Mouse (Mus musculus): ENCODE results near the gene Odc1. TPM values are rescaled to one million over a fixed set of nuclear protein-coding genes. Genes with fewer than 3 reads are reported as not detected.
A peak's percentile ranks its signal among the peaks of the same experiment; 100 is the strongest.

The Odc1 gene
- total and polyA plus RNA-seq, 3 experiments: 44.6 to 303 (median 219) TPM

- Histone ChIP-seq H3K4me3 (ENCODE audit: low read depth, low read length) (no peak overlapping the region), H3K27me3 (ENCODE audit: insufficient read depth, low read length) (peaks cover 23% of the 10 kb centered on the region), H3K9me3 (replicated peaks) (no peaks in the 10 kb centered on the region), H3K36me3 (replicated peaks) (no peaks in the 10 kb centered on the region), H3K4me1 (ENCODE audit: insufficient read depth, low read depth, low read length) (peaks cover 8% of the 10 kb centered on the region)
- TF ChIP-seq CTCF (IDR thresholded peaks at IDR 0.05; ENCODE audit: low read depth, low read length): no peak
- TF ChIP-seq GATA2 (IDR thresholded peaks at IDR 0.05; ENCODE audit: borderline replicate concordance, low read depth, low read length): no peak
- no peak for TF ChIP-seq POLR2AphosphoS5 (IDR thresholded peaks at IDR 0.05; ENCODE audit: insufficient replicate concordance, low read depth, low read length)
- TF ChIP-seq TAL1 (conservative IDR thresholded peaks at IDR 0.05; ENCODE audit: low read depth, low read length): no peak
- no peak for TF ChIP-seq GATA1 (IDR thresholded peaks at IDR 0.05; ENCODE audit: borderline replicate concordance, low read length)
- DNase-seq (ENCODE audit: low spot score) (no peak), ATAC-seq (ENCODE audit: extremely low read depth, insufficient number of reproducible peaks, low FRiP score, poor library complexity, severe bottlenecking) (no peak)
Observed at GRCm38 (mm10) chr12:17530825-17531224, 13.8 kb upstream of the Odc1 start.

GRCm38 (mm10) chr12:17536222-17536621, 8.4 kb upstream of the Odc1 start:
- H3K36me3 ChIP-seq (replicated peaks): no peaks in the 10 kb centered on the region
- DNase-seq (ENCODE audit: low spot score) (no peak), ATAC-seq (ENCODE audit: extremely low read depth, insufficient number of reproducible peaks, low FRiP score, poor library complexity, severe bottlenecking) (no peak)
- no peaks in the 10 kb centered on the region for H3K9me3 ChIP-seq (replicated peaks)
- TF ChIP-seq GATA2 (IDR thresholded peaks at IDR 0.05; ENCODE audit: borderline replicate concordance, low read depth, low read length) (no peak), POLR2AphosphoS5 (IDR thresholded peaks at IDR 0.05; ENCODE audit: insufficient replicate concordance, low read depth, low read length) (no peak), TAL1 (conservative IDR thresholded peaks at IDR 0.05; ENCODE audit: low read depth, low read length) (no peak), GATA1 (IDR thresholded peaks at IDR 0.05; ENCODE audit: borderline replicate concordance, low read length) (no peak), CTCF (IDR thresholded peaks at IDR 0.05; ENCODE audit: low read depth, low read length) (no peak)
- peaks cover 30% of the 10 kb centered on the region for H3K4me1 ChIP-seq (ENCODE audit: insufficient read depth, low read depth, low read length)
- H3K27me3 ChIP-seq (ENCODE audit: insufficient read depth, low read length): peaks cover 27% of the 10 kb centered on the region
- H3K4me3 ChIP-seq (ENCODE audit: low read depth, low read length): no peak overlapping the region

- no peak for ATAC-seq (ENCODE audit: extremely low read depth, insufficient number of reproducible peaks, low FRiP score, poor library complexity, severe bottlenecking)
- Histone ChIP-seq H3K27me3 (ENCODE audit: insufficient read depth, low read length) (peaks cover 24% of the 10 kb centered on the region), H3K9me3 (replicated peaks) (no peaks in the 10 kb centered on the region), H3K36me3 (replicated peaks) (no peaks in the 10 kb centered on the region), H3K4me1 (ENCODE audit: insufficient read depth, low read depth, low read length) (peaks cover 33% of the 10 kb centered on the region), H3K4me3 (ENCODE audit: low read depth, low read length) (no peak overlapping the region)
- TF ChIP-seq TAL1 (conservative IDR thresholded peaks at IDR 0.05; ENCODE audit: low read depth, low read length): no peak
- DNase-seq (ENCODE audit: low spot score): no peak
Observed at GRCm38 (mm10) chr12:17537147-17537546, 7.4 kb upstream of the Odc1 start.

GRCm38 (mm10) chr12:17538087-17538486, 6.5 kb upstream of the Odc1 start:
- H3K36me3 ChIP-seq (replicated peaks): no peaks in the 10 kb centered on the region
- H3K4me1 ChIP-seq (ENCODE audit: insufficient read depth, low read depth, low read length): peaks cover 33% of the 10 kb centered on the region
- H3K27me3 ChIP-seq (ENCODE audit: insufficient read depth, low read length): peaks cover 24% of the 10 kb centered on the region
- DNase-seq (ENCODE audit: low spot score): no peak
- no peak for ATAC-seq (ENCODE audit: extremely low read depth, insufficient number of reproducible peaks, low FRiP score, poor library complexity, severe bottlenecking)
- H3K9me3 ChIP-seq (replicated peaks): no peaks in the 10 kb centered on the region
- no peak for TF ChIP-seq CTCF (IDR thresholded peaks at IDR 0.05; ENCODE audit: low read depth, low read length)
- TF ChIP-seq TAL1 (conservative IDR thresholded peaks at IDR 0.05; ENCODE audit: low read depth, low read length): no peak
- no peak for TF ChIP-seq GATA1 (IDR thresholded peaks at IDR 0.05; ENCODE audit: borderline replicate concordance, low read length)
- no peak overlapping the region for H3K4me3 ChIP-seq (ENCODE audit: low read depth, low read length)

- TF ChIP-seq GATA1 (IDR thresholded peaks at IDR 0.05; ENCODE audit: borderline replicate concordance, low read length): no peak
- no peak for TF ChIP-seq TAL1 (conservative IDR thresholded peaks at IDR 0.05; ENCODE audit: low read depth, low read length)
- TF ChIP-seq POLR2AphosphoS5 (IDR thresholded peaks at IDR 0.05; ENCODE audit: insufficient replicate concordance, low read depth, low read length): no peak
- TF ChIP-seq CTCF (IDR thresholded peaks at IDR 0.05; ENCODE audit: low read depth, low read length): no peak
- Histone ChIP-seq H3K27me3 (ENCODE audit: insufficient read depth, low read length) (peaks cover 24% of the 10 kb centered on the region), H3K4me1 (ENCODE audit: insufficient read depth, low read depth, low read length) (peaks cover 35% of the 10 kb centered on the region), H3K36me3 (replicated peaks) (no peaks in the 10 kb centered on the region), H3K9me3 (replicated peaks) (no peaks in the 10 kb centered on the region), H3K4me3 (ENCODE audit: low read depth, low read length) (no peak overlapping the region)
- no peak for DNase-seq (ENCODE audit: low spot score)
- ATAC-seq (ENCODE audit: extremely low read depth, insufficient number of reproducible peaks, low FRiP score, poor library complexity, severe bottlenecking): no peak
Observed at GRCm38 (mm10) chr12:17539041-17539440, 5.6 kb upstream of the Odc1 start.

GRCm38 (mm10) chr12:17540040-17540552, 4.5 kb upstream of the Odc1 start:
- no peaks in the 10 kb centered on the region for H3K36me3 ChIP-seq (replicated peaks)
- TF ChIP-seq CTCF (IDR thresholded peaks at IDR 0.05; ENCODE audit: low read depth, low read length) (no peak), TAL1 (conservative IDR thresholded peaks at IDR 0.05; ENCODE audit: low read depth, low read length) (no peak), GATA1 (IDR thresholded peaks at IDR 0.05; ENCODE audit: borderline replicate concordance, low read length) (no peak), POLR2AphosphoS5 (IDR thresholded peaks at IDR 0.05; ENCODE audit: insufficient replicate concordance, low read depth, low read length) (no peak), GATA2 (IDR thresholded peaks at IDR 0.05; ENCODE audit: borderline replicate concordance, low read depth, low read length) (no peak)
- ATAC-seq (ENCODE audit: extremely low read depth, insufficient number of reproducible peaks, low FRiP score, poor library complexity, severe bottlenecking) (no peak), DNase-seq (ENCODE audit: low spot score) (no peak)
- peaks cover 38% of the 10 kb centered on the region for H3K4me1 ChIP-seq (ENCODE audit: insufficient read depth, low read depth, low read length)
- no peaks in the 10 kb centered on the region for H3K9me3 ChIP-seq (replicated peaks)
- no peak overlapping the region for H3K4me3 ChIP-seq (ENCODE audit: low read depth, low read length)
- peaks cover 22% of the 10 kb centered on the region for H3K27me3 ChIP-seq (ENCODE audit: insufficient read depth, low read length)

- Histone ChIP-seq H3K9me3 (replicated peaks) (no peaks in the 10 kb centered on the region), H3K36me3 (replicated peaks) (peaks cover 36% of the 10 kb centered on the region), H3K4me3 (ENCODE audit: low read depth, low read length) (peak overlapping the region; percentile 91), H3K4me1 (ENCODE audit: insufficient read depth, low read depth, low read length) (peaks cover 36% of the 10 kb centered on the region), H3K27me3 (ENCODE audit: insufficient read depth, low read length) (peaks cover 7% of the 10 kb centered on the region)
- DNase-seq (ENCODE audit: low spot score): peak; percentile 31
- ATAC-seq (ENCODE audit: extremely low read depth, insufficient number of reproducible peaks, low FRiP score, poor library complexity, severe bottlenecking): no peak
- TF ChIP-seq CTCF (IDR thresholded peaks at IDR 0.05; ENCODE audit: low read depth, low read length) (no peak), POLR2AphosphoS5 (IDR thresholded peaks at IDR 0.05; ENCODE audit: insufficient replicate concordance, low read depth, low read length) (peak; percentile 72; the same call in 1 of the 2 replicates)
Observed at GRCm38 (mm10) chr12:17545107-17545571, 545 bp downstream of the Odc1 start.

All from G1E (cell line).